Mouse (Mus musculus) kidney, postnatal 10 days (tissue): ENCODE results near the gene Dlg5.

Source experiments
- DNase-seq: peaks from one replicate; pipeline ENCODE4 v3.0.0; 2021; ENCODE audit warnings: mixed read lengths

Gene Dlg5

GRCm38 (mm10) chr14:24098828-24099227 is 146.9 kb downstream of the Dlg5 start:
- no peak for DNase-seq

- no peak for DNase-seq
These were observed 151.1 kb downstream of the Dlg5 start for GRCm38 (mm10) chr14:24094656-24095055.

GRCm38 (mm10) chr14:24093221-24093620 is 152.5 kb downstream of the Dlg5 start:
- DNase-seq: no peak

- DNase-seq: no peak
These were observed 153.3 kb downstream of the Dlg5 start for GRCm38 (mm10) chr14:24092391-24092790.

- no peak for DNase-seq
These were observed 154.9 kb downstream of the Dlg5 start for GRCm38 (mm10) chr14:24090790-24091189.

- no peak for DNase-seq
These were observed 156.5 kb downstream of the Dlg5 start for GRCm38 (mm10) chr14:24089181-24089580.

GRCm38 (mm10) chr14:24087430-24087829 is 158.3 kb downstream of the Dlg5 start:
- DNase-seq: no peak

GRCm38 (mm10) chr14:24086481-24086880 is 159.2 kb downstream of the Dlg5 start:
- DNase-seq: no peak
